Mouse (Mus musculus) macrophage (primary cell): Measurements from ENCODE around the gene Socs3. TPM values are rescaled to one million over a fixed set of nuclear protein-coding genes. Genes with fewer than 3 reads are reported as not detected.

Experiments used
- H3K27ac ChIP-seq: fragments of 350-480 bp; formaldehyde crosslinking; 2 replicates; pipeline ENCODE4 v1.9.0; 2021
- H3K36me3 ChIP-seq: fragments of 350-480 bp; formaldehyde crosslinking; 2 replicates; pipeline ENCODE4 v1.9.0; 2021; ENCODE audit errors: inconsistent target
- H3K4me3 ChIP-seq: fragments of 350-480 bp; formaldehyde crosslinking; 2 replicates; pipeline ENCODE4 v1.9.0; 2021; ENCODE audit errors: inconsistent target
- H3K79me2 ChIP-seq: fragments of 350-480 bp; formaldehyde crosslinking; 2 replicates; pipeline ENCODE4 v1.9.0; 2021; ENCODE audit errors: inconsistent target
- WGBS: methylation state at CpG from one replicate; pipeline ENCODE4 v1.1.7; 2026; ENCODE audit warnings: inconsistent platforms; ENCODE audit not compliant: missing documents; 5-methylcytosine and 5-hydroxymethylcytosine counted together
- polyA plus RNA-seq: library from polyadenylated mRNA; stranded (reverse); fragments of 250-400 nt; gene quantifications from 3 replicates; pipeline ENCODE4 v1.2.4, GENCODE M21; 2018; ENCODE audit warnings: inconsistent platforms

Gene Socs3
- polyA plus RNA-seq, 1 experiment from 2014 or later: 2.3 TPM

GRCm38 (mm10) chr11:117971646-117972242, 1.9 kb upstream of the Socs3 start:
- Histone ChIP-seq H3K79me2 (peaks cover 8% of the 10 kb centered on the region; the same call in 1 of the 2 replicates), H3K36me3 (no peaks in the 10 kb centered on the region), H3K4me3 (no peak overlapping the region), H3K27ac (no peak overlapping the region)
- 38% methylated on average over 1 of the region's 2 CpGs for WGBS

DNA sequence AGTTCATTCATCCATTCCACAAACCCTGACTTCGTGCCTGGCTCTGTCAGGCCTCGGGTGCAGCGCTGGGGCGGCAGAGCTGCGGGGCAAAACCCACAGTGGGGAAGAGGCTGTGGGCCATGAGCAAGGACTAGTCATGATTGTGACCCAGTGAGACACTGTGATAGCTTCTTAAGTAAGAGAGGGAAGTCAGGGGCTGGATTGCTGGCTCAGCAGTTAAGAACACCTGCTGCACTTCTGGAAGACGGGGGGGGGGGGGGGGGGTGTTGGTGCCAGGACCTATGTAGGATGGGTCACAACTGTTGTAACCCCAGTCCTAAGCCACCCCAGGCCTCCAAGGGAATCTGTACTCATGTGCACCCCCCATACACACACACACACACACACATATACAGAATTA, 1.3 kb upstream of the Socs3 start:
- WGBS: 87% methylated on average over 6 of the region's 6 CpGs
- Histone ChIP-seq H3K36me3 (no peaks in the 10 kb centered on the region), H3K79me2 (peaks cover 8% of the 10 kb centered on the region; the same call in 1 of the 2 replicates), H3K4me3 (no peak overlapping the region), H3K27ac (no peak overlapping the region)

DNA sequence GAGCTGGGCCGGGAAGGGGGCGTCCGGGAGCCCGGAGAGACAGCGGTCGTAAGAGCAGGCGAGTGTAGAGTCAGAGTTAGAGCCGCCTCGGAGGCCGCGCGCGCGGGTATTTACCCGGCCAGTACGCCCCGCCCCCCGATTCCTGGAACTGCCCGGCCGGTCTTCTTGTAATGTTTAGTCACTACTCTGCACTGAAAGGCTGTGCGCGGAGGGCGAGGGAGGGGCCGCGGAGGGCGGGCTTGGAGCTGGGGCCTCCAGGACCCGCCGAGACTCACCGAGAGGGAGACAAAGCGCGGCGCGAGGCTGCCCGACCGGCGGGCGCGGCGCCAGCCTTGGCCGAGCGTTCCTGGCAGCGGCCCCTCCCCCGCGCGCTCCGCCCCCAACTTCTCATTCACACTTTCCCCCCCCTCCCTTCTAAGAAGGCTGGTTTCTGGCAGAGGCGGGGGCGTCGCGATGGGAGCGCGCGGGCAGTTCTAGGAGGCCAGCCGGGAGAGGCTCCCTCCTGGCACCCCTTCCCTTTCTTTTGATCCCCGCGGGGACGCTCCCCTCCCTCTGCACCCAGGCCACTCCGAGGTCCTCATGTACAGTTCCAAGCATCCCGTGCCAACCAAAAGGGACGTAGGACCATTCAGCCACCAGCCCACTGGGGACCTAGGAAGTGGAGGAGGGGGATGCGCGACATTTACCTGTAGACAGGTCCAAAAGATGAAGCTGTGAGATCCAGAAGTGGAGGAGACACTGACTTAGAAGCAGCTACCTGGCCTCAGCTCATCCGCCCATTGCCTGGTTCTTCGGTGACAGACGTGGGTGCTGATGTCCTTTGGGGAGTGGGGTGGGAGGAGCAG, 525 bp downstream of the Socs3 start:
- H3K4me3 ChIP-seq: peak overlapping the region; percentile 41; the same call in 1 of the 2 replicates
- WGBS: 1% methylated on average over 56 of the region's 65 CpGs
- no peaks in the 10 kb centered on the region for H3K36me3 ChIP-seq
- H3K27ac ChIP-seq: no peak overlapping the region
- peaks cover 8% of the 10 kb centered on the region; the same call in 1 of the 2 replicates for H3K79me2 ChIP-seq

DNA sequence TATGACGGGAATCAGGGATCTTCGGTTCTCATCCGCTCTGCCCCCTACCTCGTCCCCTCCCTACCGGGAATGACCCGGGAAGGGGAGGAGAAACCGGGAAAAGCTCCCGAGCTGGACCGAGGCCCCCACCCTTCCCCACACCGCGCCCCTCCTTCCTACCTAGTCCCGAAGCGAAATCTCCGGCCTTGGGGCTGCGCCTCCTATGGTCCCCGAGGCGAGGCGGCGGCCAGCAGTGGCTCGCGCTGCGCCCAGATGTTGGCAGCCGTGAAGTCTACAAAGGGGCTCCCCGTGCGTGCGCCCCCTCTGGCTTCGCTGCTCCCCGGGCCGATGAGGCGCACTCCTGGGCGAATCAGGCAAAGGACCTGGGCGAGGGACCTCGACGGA, 1.1 kb downstream of the Socs3 start:
- Histone ChIP-seq H3K79me2 (peaks cover 8% of the 10 kb centered on the region; the same call in 1 of the 2 replicates), H3K4me3 (peak overlapping the region; percentile 41), H3K36me3 (no peaks in the 10 kb centered on the region), H3K27ac (no peak overlapping the region)
- 2% methylated on average over 33 of the region's 34 CpGs for WGBS

DNA sequence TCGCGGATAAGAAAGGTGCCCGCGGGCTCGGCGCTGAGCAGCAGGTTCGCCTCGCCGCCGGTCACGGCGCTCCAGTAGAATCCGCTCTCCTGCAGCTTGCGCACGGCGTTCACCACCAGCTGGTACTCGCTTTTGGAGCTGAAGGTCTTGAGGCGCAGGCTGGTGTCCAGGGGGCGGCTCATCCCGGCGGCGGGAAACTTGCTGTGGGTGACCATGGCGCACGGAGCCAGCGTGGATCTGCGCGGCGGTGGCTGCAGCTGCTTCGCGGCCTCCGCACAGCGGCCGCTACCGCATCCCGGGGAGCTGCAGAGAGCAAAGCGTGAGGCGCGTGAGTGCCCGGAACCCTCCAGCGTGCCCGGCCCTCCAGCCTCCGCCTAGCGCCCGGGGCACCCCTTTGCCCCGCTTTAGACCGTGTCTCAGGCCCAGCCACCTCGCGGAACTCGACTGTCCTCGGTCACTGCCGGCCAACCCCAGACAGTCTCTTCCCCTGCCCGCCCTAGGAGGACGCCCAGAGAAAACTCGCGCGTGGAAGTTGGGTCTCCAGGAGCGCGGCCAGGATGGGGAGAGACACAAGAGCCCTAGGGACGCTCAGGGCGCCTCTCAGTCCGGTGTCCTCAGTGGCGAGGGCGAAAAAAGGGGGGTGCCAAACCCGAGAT, 1.7 kb downstream of the Socs3 start:
- 13% methylated on average over 59 of the region's 64 CpGs for WGBS
- no peak overlapping the region for H3K27ac ChIP-seq
- H3K36me3 ChIP-seq: no peaks in the 10 kb centered on the region
- H3K4me3 ChIP-seq: peak overlapping the region; percentile 41
- H3K79me2 ChIP-seq: peaks cover 8% of the 10 kb centered on the region; the same call in 1 of the 2 replicates

- Histone ChIP-seq H3K4me3 (no peak overlapping the region), H3K27ac (no peak overlapping the region), H3K36me3 (no peaks in the 10 kb centered on the region), H3K79me2 (peaks cover 8% of the 10 kb centered on the region; the same call in 1 of the 2 replicates)
- WGBS: 86% methylated on average over 34 of the region's 34 CpGs
Observed at GRCm38 (mm10) chr11:117967249-117968015, 2.4 kb downstream of the Socs3 start.

DNA sequence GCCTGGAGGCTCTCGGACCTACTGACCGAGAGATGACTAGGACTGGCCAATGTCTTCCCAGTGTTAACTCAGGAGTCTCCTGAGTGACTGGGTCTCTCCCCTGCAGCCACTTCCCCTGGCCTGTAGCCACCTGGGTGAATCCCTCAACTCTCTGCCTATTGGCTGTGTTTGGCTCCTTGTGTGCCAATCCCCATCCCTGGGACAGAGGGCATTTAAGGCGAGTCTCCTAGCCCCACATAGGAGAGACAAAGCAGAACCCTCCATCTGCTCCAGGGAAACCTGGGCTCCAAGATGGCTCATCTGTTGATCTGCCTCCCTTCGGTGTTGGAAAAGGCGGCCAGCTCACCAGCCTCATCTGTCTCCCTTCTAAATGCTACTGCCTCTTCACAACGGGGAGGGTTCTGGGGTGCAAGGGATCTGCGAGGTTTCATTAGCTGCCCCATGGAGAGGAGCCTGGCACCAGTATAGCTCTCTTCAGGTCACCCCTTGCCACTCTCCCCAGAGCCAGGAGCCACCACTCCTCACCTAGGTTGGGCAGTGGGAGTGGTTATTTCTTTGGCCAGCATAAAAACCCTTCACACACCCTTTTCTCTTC, 3.2 kb downstream of the Socs3 start:
- H3K4me3 ChIP-seq: no peak overlapping the region

DNA sequence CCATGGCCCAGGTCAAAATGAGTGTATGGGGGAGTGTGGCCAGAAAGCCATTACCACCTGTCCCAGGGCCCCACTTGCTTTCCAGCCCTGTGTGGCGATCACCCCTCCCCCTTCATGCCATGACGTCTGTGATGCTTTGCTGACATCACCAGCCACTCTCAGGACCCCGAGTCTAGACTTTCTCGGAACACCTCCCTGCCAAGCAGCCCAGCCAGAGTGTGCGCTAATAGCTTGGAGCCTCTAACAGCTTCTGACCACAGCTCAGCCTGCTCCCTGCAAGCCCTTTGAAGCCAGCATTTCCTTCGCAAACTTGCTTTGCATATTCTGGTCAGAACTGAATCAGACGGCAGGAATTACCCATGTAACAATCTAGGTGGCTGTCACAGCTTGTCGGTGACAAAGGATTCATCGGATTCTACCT, 4.3 kb downstream of the Socs3 start:
- Histone ChIP-seq H3K27ac (no peak overlapping the region), H3K79me2 (peaks cover 8% of the 10 kb centered on the region; the same call in 1 of the 2 replicates), H3K36me3 (no peaks in the 10 kb centered on the region), H3K4me3 (no peak overlapping the region)
- WGBS: 55% methylated on average over 9 of the region's 9 CpGs

More for the DNA sequence above, 3.2 kb downstream of the Socs3 start:
- Histone ChIP-seq H3K27ac (no peak overlapping the region), H3K36me3 (no peaks in the 10 kb centered on the region), H3K79me2 (peaks cover 8% of the 10 kb centered on the region; the same call in 1 of the 2 replicates)
- WGBS: 99% methylated on average over 7 of the region's 7 CpGs

DNA sequence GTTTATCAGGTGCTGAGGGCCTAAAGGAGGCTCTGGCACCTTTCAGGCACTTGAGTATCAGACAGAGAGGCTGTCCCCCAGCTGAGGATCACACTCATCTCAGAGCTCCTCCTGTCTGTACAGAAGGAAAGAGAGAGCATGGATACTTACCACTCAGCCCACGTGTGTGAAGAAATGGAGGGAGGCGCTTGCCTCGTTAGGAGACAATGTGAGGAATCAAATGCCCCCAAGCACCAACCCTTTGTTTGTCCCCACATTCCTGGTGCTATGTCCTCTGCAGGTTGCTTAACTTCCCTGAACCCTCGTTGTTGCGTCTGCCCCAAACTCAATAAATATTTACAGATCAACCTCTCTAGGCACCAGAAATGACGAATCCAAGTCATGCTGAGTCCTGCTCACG, 4.8 kb downstream of the Socs3 start:
- Histone ChIP-seq H3K27ac (no peak overlapping the region), H3K79me2 (peaks cover 8% of the 10 kb centered on the region; the same call in 1 of the 2 replicates), H3K36me3 (no peaks in the 10 kb centered on the region), H3K4me3 (no peak overlapping the region)
- 65% methylated on average over 7 of the region's 7 CpGs for WGBS

DNA sequence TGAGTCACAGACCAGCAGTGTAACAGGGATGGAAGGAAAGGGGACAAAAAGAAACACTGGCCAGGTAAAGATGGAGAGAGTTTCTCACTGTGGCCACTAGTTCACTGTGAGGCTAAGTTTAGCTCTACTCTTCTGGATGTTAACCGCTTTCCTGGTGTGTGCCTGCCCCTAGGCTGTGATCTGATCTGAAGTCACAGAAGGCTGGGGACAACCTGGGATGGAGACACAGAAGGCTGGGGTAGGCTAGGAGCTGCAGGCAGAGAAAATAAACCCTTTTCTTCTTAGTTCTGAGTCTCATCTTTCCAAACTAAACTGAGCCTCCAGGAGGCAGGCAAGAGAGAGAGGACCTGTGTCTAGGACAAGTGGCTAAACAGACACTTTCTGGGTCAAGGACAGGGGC, 5.6 kb downstream of the Socs3 start:
- Histone ChIP-seq H3K79me2 (peaks cover 8% of the 10 kb centered on the region; the same call in 1 of the 2 replicates), H3K27ac (no peak overlapping the region), H3K4me3 (no peak overlapping the region), H3K36me3 (no peaks in the 10 kb centered on the region)
- WGBS: 71% methylated on average over 1 of the region's 1 CpGs

DNA sequence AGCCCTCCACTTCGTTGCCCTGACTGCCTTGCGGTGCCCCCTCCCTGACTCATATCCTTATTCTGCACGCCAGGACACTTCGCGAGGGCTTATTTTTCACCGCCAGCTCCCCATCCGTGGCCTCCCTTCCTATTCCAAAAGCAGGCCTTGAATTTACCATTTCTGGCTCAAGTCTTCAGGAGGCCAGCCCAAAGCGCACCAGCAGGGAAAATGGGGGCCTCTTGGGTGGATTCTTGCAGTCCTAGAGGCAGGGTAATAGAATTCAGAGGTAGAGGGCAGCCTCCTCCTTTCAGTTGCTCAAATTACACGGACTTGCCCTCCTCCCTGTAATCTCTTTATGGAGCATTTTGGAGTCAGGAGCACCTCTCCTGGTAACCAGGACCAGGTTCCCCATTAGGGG, 6.0 kb downstream of the Socs3 start:
- WGBS: 23% methylated on average over 9 of the region's 9 CpGs
- 0 out of 2 replicates have a peak overlapping the region, but pooled peaks have one; percentile 29 for H3K27ac ChIP-seq
- H3K79me2 ChIP-seq: peaks cover 8% of the 10 kb centered on the region; the same call in 1 of the 2 replicates
- H3K4me3 ChIP-seq: no peak overlapping the region; the same call in 1 of the 2 replicates
- no peaks in the 10 kb centered on the region for H3K36me3 ChIP-seq

DNA sequence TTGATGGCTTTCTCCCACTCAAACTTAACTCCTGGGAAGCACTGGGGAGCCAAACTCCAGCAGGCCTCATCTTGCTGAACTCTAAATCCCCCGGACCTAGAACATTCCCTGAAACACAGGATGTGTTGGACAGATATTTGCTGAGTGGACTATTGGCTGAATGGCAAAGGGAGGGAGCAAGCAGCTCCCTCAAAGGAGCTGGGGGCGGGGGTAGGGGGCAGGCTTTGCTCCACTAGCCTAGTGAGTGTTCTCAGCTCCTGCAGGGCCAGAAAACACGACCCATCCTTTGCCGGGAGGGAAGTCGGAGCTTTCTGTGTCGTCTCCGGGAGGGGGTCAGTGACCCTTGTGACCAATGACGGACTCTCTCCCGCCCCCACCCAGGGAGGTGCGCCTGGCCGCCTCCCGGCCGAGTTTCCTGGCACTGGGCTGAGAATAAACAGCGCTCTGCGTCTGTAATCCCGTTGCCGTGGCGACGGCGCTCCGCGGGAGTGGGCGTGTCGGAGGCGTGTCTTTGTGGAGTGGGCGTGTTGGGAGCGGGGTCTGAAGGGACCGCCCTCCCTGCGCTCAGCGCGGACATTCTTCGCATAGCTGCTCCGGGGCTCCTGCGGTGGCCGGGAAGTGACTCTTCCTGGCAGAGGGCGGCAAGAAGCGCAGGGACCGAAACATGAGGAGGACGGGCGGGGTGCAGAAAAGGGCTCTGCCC, 6.6 kb downstream of the Socs3 start:
- Histone ChIP-seq H3K27ac (peak overlapping the region; percentile 46), H3K36me3 (no peaks in the 10 kb centered on the region), H3K4me3 (no peak overlapping the region; the same call in 1 of the 2 replicates), H3K79me2 (peaks cover 5% of the 10 kb centered on the region; the same call in 1 of the 2 replicates)
- 3% methylated on average over 36 of the region's 40 CpGs for WGBS
